Mouse (Mus musculus): Measurements from ENCODE around the gene Sez6. TPM values are rescaled to one million over a fixed set of nuclear protein-coding genes. Genes with fewer than 3 reads are reported as not detected.

Sez6 gene
- polyA plus RNA-seq, 1 experiment from 2014 or later, result 0.20 TPM

Other genes with a start within 250 kb of the Sez6 start
- gene Nufip2, start 244.6 kb upstream of the Sez6 start, polyA plus RNA-seq (2015; fragmentation: Nextera tagmentation; extraction: Ambion mirVana), result 3.6 and 4.0 TPM in 2 replicates
- 0.20 TPM in 1 of 2 replicates, not detected in the other for gene Cryba1, start 205.5 kb upstream of the Sez6 start, polyA plus RNA-seq (2015; fragmentation: Nextera tagmentation; extraction: Ambion mirVana)
- 94.9 and 100.0 TPM in 2 replicates for gene Myo18a, start 167.6 kb upstream of the Sez6 start, polyA plus RNA-seq (2015; fragmentation: Nextera tagmentation; extraction: Ambion mirVana)
- 1.1 and 1.3 TPM in 2 replicates for gene Gm10277, start 143.1 kb upstream of the Sez6 start, polyA plus RNA-seq (2015; fragmentation: Nextera tagmentation; extraction: Ambion mirVana)
- 4.6 and 4.9 TPM in 2 replicates for gene Pipox, start 36.7 kb upstream of the Sez6 start, polyA plus RNA-seq (2015; fragmentation: Nextera tagmentation; extraction: Ambion mirVana)
- 8.6 and 9.9 TPM in 2 replicates for gene Phf12, start 52.0 kb downstream of the Sez6 start, polyA plus RNA-seq (2015; fragmentation: Nextera tagmentation; extraction: Ambion mirVana)
- 13.2 and 14.1 TPM in 2 replicates for gene Dhrs13, start 101.5 kb downstream of the Sez6 start, polyA plus RNA-seq (2015; fragmentation: Nextera tagmentation; extraction: Ambion mirVana)
- 71.8 and 83.9 TPM in 2 replicates for gene Flot2, start 107.1 kb downstream of the Sez6 start, polyA plus RNA-seq (2015; fragmentation: Nextera tagmentation; extraction: Ambion mirVana)
- gene Eral1, start 149.6 kb downstream of the Sez6 start, polyA plus RNA-seq (2015; fragmentation: Nextera tagmentation; extraction: Ambion mirVana), result 23.6 and 24.3 TPM in 2 replicates
- gene Fam222b, start 163.9 kb downstream of the Sez6 start, polyA plus RNA-seq (2015; fragmentation: Nextera tagmentation; extraction: Ambion mirVana), result 16.5 and 17.7 TPM in 2 replicates
- gene Traf4, start 234.8 kb downstream of the Sez6 start, polyA plus RNA-seq (2015; fragmentation: Nextera tagmentation; extraction: Ambion mirVana), result 41.2 and 43.0 TPM in 2 replicates
- 12.7 and 13.2 TPM in 2 replicates for gene Nek8, start 245.9 kb downstream of the Sez6 start, polyA plus RNA-seq (2015; fragmentation: Nextera tagmentation; extraction: Ambion mirVana)
- 14.3 and 14.7 TPM in 2 replicates for gene Tlcd1, start 245.9 kb downstream of the Sez6 start, polyA plus RNA-seq (2015; fragmentation: Nextera tagmentation; extraction: Ambion mirVana)